Mouse (Mus musculus) heart, embryonic 15.5 days (tissue): ENCODE measurements around the gene Ccdc136. TPM values are rescaled to one million over a fixed set of nuclear protein-coding genes. Genes with fewer than 3 reads are reported as not detected.

Source experiments
- microRNA-seq: library from miRNA; unstranded; fragments of <30 nt; microRNA quantifications from one replicate; pipeline ENCODE4, GENCODE M21; 2016
- polyA plus RNA-seq: library from polyadenylated mRNA; unstranded; fragments of >200 nt; fragmentation: Nextera tagmentation; extraction: Ambion mirVana; gene quantifications from 2 replicates; pipeline ENCODE4 v1.2.1, GENCODE M21; 2015

Ccdc136 gene
- polyA plus RNA-seq, 1 experiment from 2014 or later: 19.1 TPM

Small RNA genes lying within 50 kb of the gene (microRNA-seq; reads per million reads assigned to microRNA genes)
- gene Gm26220 (not detected), gene Gm44354 (not detected)

Other genes starting within 250 kb of the Ccdc136 start
- gene Rbm28, start 231.3 kb upstream of the Ccdc136 start, polyA plus RNA-seq: 22.8 and 28.8 TPM in 2 replicates
- 1.5 and 1.6 TPM in 2 replicates for gene Prrt4, start 216.7 kb upstream of the Ccdc136 start, polyA plus RNA-seq
- gene Impdh1, start 179.9 kb upstream of the Ccdc136 start, polyA plus RNA-seq: 32.8 and 38.6 TPM in 2 replicates
- 22.0 and 29.8 TPM in 2 replicates for gene Hilpda, start 123.8 kb upstream of the Ccdc136 start, polyA plus RNA-seq
- gene Fam71f2, start 116.7 kb upstream of the Ccdc136 start, polyA plus RNA-seq: 0.33 TPM in 1 of 2 replicates, not detected in the other
- gene Fam71f1, start 77.2 kb upstream of the Ccdc136 start, polyA plus RNA-seq: 0.08 TPM in 1 of 2 replicates, not detected in the other
- gene Calu, start 48.2 kb upstream of the Ccdc136 start, polyA plus RNA-seq: 354 and 404 TPM in 2 replicates
- 0.55 and 0.70 TPM in 2 replicates for gene Opn1sw, start 7.8 kb upstream of the Ccdc136 start, polyA plus RNA-seq
- gene Flnc, start 36.9 kb downstream of the Ccdc136 start, polyA plus RNA-seq: 39.1 and 43.9 TPM in 2 replicates
- 187 and 202 TPM in 2 replicates for gene Atp6v1f, start 71.4 kb downstream of the Ccdc136 start, polyA plus RNA-seq
- not detected in 2 replicates for gene Atp6v1fnb, start 75.1 kb downstream of the Ccdc136 start, polyA plus RNA-seq
- gene Kcp, start 111.6 kb downstream of the Ccdc136 start, polyA plus RNA-seq: 7.3 and 12.5 TPM in 2 replicates
- gene Irf5, start 130.3 kb downstream of the Ccdc136 start, polyA plus RNA-seq: 4.5 and 8.6 TPM in 2 replicates
- 55.1 and 63.6 TPM in 2 replicates for gene Tnpo3, start 213.6 kb downstream of the Ccdc136 start, polyA plus RNA-seq